Mouse (Mus musculus) B cell, adult 2 months (primary cell): ENCODE measurements around the gene Pgc.
A peak's percentile ranks its signal among the peaks of the same experiment; 100 is the strongest.

Experiments used
- DNase-seq, 2 experiments: peaks; one replicate each; pipeline ENCODE4 v3.0.0; 2022

Pgc gene

DNA sequence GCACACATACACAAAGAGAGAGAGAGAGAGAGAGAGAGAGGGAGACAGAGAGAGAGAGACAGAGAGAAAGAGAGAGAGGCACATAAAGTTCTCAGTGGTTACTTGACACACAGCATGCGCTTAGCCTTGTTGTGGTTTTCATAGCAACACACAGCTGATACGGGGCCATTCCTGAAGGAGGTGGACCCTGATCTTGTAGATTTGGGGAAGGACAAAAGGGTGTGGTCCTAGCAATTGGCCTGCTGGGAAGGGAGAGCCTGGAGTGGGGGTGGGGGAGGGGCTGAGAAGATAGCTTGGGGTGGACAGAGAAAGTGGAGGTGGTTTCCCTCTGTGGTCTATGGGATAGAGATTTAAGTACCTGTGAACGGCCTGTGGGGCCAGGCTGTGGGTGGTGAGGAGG, 16.6 kb upstream of the Pgc start:
- no peak for DNase-seq

- DNase-seq = no peak
Observed at GRCm38 (mm10) chr17:47711883-47712282, 14.8 kb upstream of the Pgc start.

GRCm38 (mm10) chr17:47712889-47713571, 13.6 kb upstream of the Pgc start:
- DNase-seq = no peak

- DNase-seq = no peak
Observed at GRCm38 (mm10) chr17:47715037-47715436, 11.6 kb upstream of the Pgc start.

DNA sequence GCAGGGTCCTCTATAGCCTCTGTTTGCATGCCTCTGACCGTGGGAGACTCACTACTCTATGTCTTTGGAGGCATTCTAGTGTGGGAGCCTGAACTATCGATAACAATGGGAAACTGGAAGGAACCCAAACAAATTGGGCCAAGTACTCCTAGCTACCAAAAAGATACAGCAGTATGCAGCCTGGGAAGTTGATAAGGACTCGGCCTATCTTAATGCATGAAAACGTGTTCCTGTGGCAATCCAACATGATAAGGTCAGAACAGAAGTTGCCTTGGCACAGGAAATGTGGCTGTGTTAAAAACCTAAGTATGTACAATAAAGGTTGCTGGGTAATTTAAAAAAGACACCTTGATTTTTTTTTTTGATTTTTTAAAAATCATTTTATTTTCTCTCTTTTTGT, 5.5 kb upstream of the Pgc start:
- DNase-seq = no peak

- DNase-seq = no peak
Observed at GRCm38 (mm10) chr17:47730633-47731575, 4.3 kb downstream of the Pgc start.

DNA sequence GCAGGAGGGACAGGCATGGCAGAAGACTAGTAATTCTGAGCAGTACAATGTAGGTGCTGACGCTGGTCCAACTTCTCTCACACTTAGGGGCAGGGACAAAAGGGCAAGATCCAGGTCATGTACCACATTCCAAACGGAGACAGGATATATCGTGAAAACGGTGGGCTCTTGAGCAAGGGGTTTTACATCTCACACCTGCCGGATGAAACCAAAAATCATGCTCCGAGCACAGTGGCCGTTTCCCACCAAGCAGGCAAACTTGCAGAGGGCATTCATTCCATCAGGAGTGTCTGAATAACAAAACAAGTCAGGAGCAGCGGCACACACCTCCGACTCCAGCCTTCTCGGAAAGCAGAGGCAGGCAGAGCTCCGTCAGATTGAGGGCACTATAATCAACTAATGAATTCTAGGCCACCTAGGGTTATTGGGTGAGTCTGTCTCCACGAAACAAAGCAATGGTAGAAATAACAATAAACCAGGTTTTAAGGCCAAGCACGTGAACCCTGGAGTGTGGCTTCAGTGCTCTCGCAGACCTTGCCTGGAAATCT, 9.0 kb downstream of the Pgc start:
- DNase-seq = no peak

GRCm38 (mm10) chr17:47736856-47737255, 10.2 kb downstream of the Pgc start, which contains the start of gene Tfeb:
Tfeb (plus strand) TSS chr17:47737030.
- peak; percentile 99 for DNase-seq

DNA sequence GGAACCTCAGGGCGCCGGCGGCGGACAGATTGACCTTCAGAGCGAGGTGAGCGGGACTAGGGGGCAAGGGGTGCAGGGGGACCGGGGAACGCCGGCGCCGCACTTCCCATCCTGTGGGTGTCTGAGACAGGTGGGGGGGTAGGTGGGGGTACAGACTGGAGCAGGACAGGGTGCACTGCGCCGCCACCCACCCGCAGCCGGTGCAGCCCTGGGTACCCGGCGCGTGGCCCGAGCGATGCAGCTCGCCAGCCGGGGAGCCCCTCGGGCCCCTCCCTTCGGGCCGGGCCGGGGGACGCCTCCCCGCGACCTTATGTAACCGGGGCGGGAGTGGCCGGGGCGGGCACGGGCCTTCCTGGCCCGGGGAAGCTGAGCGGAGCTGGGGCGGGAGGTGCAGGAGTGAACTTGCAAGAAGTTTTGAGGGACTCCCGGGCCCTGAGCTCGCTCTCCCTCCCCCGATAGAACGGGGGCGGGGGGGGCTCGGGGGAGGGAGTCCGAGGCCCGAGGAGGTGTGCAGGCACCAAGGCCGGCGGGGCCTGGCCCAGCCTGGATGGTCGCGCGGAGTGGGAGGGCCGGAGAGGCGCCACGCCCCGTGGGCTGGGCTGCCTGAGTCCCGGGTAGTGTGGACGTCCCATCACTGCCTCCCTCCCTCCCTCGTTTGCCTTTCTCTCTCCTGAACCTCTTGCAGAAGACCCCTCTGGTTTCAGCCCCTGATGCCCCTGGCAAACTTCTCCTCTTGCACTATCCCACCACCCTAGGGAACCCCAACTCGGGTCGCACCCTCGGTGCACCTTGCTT, 10.8 kb downstream of the Pgc start:
- DNase-seq = peak; percentile 89 to 90

- peak; percentile 90 to 91 for DNase-seq
Observed at GRCm38 (mm10) chr17:47738066-47738878, 11.6 kb downstream of the Pgc start.

GRCm38 (mm10) chr17:47738879-47739798, 12.5 kb downstream of the Pgc start:
- DNase-seq = peak; percentile 77 to 81

- peak in 1 of 2 experiments; percentile 33 for DNase-seq
Observed at GRCm38 (mm10) chr17:47740186-47740585, 13.5 kb downstream of the Pgc start.

DNA sequence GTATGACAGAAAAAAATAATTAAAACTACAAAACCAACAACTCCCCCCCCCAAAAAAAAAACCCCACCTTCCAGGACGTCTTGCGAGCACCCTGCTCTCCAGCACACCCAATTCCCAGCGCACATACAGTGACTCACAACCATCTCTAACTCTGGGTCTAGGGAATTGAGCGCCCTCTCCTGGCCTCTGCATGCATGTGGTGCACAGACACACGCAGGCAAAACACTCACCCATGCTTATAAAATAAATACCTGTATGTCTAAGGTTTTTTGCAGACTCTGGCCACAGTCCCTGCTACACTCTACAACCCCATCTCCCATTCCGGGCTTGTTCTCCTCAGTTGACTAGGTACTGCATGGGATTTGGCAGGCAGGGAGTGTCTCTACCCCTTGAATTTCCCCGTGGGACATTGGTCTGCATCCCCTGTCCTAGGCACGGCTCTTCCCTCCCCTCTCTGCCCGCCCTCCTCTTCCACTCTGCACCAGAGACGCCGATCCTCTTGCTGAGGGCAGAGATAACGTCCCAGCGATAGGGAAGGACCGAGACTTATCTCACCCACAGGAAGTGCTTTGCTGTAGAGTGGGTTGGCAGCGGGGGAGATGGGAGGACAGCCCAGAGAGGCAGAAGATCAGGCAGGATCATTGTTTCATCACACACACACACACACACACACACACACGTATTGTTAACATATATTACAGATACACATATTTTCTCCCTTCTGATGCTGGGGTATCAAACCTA, 16.5 kb downstream of the Pgc start:
- peak; percentile 68 to 74 for DNase-seq

DNA sequence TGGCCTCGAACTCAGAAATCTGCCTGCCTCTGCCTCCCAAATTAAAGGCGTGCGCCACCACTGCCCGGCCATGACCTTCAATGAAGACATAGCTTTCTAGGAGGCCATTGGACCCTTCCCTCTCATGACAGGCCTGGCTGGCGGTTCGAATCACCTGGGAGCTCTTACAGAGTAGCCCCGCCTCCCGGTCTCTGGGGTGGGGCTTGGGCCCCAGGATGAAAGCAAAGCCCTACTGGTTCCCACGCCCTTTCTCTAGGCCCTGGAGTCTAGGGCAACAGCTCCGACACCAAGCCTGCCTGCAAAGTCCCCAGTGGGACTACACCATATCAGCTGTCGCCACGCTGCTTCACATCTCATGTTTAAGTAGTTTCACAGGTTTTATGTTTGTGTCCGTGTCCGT, 17.4 kb downstream of the Pgc start:
- DNase-seq = no peak

DNA sequence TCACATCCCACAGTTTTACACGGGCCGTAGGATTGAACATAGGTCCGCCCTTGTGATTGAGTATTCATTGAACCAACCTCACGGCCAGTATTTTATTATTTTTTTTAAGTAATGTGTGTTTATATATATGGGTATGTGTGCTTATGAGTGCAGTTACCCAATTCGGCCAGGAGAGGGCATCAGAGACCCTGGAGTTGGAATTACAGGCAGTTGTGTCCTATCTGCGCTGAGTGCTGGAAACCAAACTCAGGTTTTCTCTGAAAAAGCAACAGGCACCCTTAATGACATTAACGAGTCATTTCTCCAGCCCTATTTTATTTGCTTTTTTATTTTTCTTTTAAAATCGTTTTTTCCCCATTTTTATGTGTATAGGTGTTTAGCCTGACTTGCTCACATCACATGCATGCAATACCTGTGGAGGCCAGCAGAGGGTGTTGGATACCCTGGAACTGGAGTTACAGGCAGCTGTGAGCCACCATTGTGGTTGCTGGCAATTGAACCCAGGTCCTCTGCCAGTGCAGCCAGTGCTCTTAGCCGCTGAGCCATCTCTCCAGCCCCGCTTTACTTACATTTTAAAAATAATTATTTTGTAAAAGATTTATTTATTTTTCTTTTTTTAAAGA, 18.2 kb downstream of the Pgc start:
- DNase-seq = peak; percentile 72

GRCm38 (mm10) chr17:47748791-47749553, 22.3 kb downstream of the Pgc start:
- DNase-seq = no peak

GRCm38 (mm10) chr17:47749626-47750025, 23.0 kb downstream of the Pgc start:
- no peak for DNase-seq

GRCm38 (mm10) chr17:47750101-47750500, 23.5 kb downstream of the Pgc start:
- no peak for DNase-seq

DNA sequence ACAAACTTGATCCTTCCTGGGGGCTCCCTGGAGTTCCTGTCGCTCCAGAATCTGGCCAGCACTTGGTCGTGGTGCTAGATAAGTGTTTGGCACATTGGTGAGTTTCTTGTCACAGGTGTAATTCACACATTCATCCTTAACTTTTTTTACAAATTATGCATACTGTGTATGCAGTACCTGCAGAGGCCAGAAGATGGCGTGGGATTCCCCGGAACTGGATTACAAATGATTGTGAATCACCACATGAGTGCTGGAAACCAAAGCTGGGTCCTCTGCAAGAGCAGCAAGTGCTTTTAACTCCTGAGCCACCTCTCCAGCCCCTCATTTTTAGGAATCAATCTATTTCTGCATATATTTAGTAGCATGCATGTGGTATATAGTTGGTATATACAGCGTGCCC, 25.2 kb downstream of the Pgc start:
- DNase-seq = no peak
